Mouse (Mus musculus) heart, embryonic 12.5 days (tissue): ENCODE measurements around the gene Phf14. TPM values are rescaled to one million over a fixed set of nuclear protein-coding genes. Genes with fewer than 3 reads are reported as not detected.
"Not testable (repeated sequence)": the region's sequence is repeated elsewhere in the genome, so short reads cannot be mapped to it uniquely, and the experiment has no call there.

Experiments used
- ATAC-seq: fragments of 200-750 bp; cut with Nextera tagmentation; 2 replicates; pipeline ENCODE4 v1.8.0; 2017; ENCODE audit warnings: moderate TSS enrichment, moderate library complexity; ENCODE audit not compliant: insufficient number of reproducible peaks, low FRiP score
- H3K27ac ChIP-seq: fragments of 300-500 bp; sonication (generic); 2 replicates; pipeline ENCODE4 v1.5.1; 2016; ENCODE audit warnings: mild to moderate bottlenecking, moderate library complexity; ENCODE audit not compliant: poor library complexity, severe bottlenecking
- H3K27me3 ChIP-seq: fragments of 300-500 bp; sonication (generic); replicated peaks from 2 replicates; pipeline ENCODE4 v1.6.1; 2016; ENCODE audit warnings: mild to moderate bottlenecking, moderate library complexity
- H3K36me3 ChIP-seq: fragments of 300-500 bp; sonication (generic); 2 replicates; pipeline ENCODE4 v1.6.1; 2016; ENCODE audit warnings: mild to moderate bottlenecking, moderate library complexity
- H3K4me1 ChIP-seq: fragments of 300-500 bp; sonication (generic); replicated peaks from 2 replicates; pipeline ENCODE4 v1.6.1; 2016; ENCODE audit warnings: mild to moderate bottlenecking
- H3K4me2 ChIP-seq: fragments of 300-500 bp; sonication (generic); 2 replicates; pipeline ENCODE4 v1.6.1; 2016; ENCODE audit warnings: mild to moderate bottlenecking, moderate library complexity
- H3K4me3 ChIP-seq: fragments of 300-500 bp; sonication (generic); 2 replicates; pipeline ENCODE4 v1.5.1; 2016; ENCODE audit warnings: mild to moderate bottlenecking
- H3K9ac ChIP-seq: fragments of 300-500 bp; sonication (generic); 2 replicates; pipeline ENCODE4 v1.6.1; 2016; ENCODE audit warnings: mild to moderate bottlenecking, moderate library complexity
- H3K9me3 ChIP-seq: fragments of 300-500 bp; sonication (generic); replicated peaks from 2 replicates; pipeline ENCODE4 v1.6.1; 2016; ENCODE audit warnings: mild to moderate bottlenecking, moderate library complexity
- WGBS: fragments of 180-500 bp; shearing (Covaris S2); methylation state at CpG from one replicate; pipeline ENCODE4 v1.1.7; 2016; 5-methylcytosine and 5-hydroxymethylcytosine counted together
- polyA plus RNA-seq: library from polyadenylated mRNA; unstranded; fragments of >200 nt; fragmentation: Nextera tagmentation; extraction: Ambion mirVana; gene quantifications from 2 replicates; pipeline ENCODE4 v1.2.1, GENCODE M21; 2016

Gene Phf14
- polyA plus RNA-seq, 1 experiment from 2014 or later: 47.7 TPM

GRCm38 (mm10) chr6:12126601-12127000 is 219.0 kb downstream of the Phf14 start:
- not testable (repeated sequence) for H3K36me3 ChIP-seq, H3K4me3 ChIP-seq, H3K27me3 ChIP-seq, H3K27ac ChIP-seq, H3K4me1 ChIP-seq, ATAC-seq, H3K9me3 ChIP-seq, H3K4me2 ChIP-seq, H3K9ac ChIP-seq
- WGBS: 41% methylated on average over 7 of the region's 7 CpGs

- no peak for ATAC-seq
- Histone ChIP-seq H3K9me3 (no peaks in the 10 kb centered on the region), H3K36me3 (no peaks in the 10 kb centered on the region), H3K4me3 (no peak overlapping the region), H3K9ac (no peak overlapping the region), H3K27me3 (no peaks in the 10 kb centered on the region), H3K4me1 (0 out of 2 replicates have a peak, but pooled peaks cover 5% of the 10 kb centered on the region), H3K27ac (no peak overlapping the region), H3K4me2 (no peak overlapping the region)
- 83% methylated on average over 4 of the region's 4 CpGs for WGBS
These were observed 219.7 kb downstream of the Phf14 start for GRCm38 (mm10) chr6:12127287-12127686.

Other genes with a start within 250 kb of the Phf14 start
- gene Ndufa4, start 312 bp upstream of the Phf14 start, polyA plus RNA-seq: 1,348 and 1,354 TPM in 2 replicates